Comparison of ENCODE assay signal across 8 mouse cellular contexts in the genomic region with DNA sequence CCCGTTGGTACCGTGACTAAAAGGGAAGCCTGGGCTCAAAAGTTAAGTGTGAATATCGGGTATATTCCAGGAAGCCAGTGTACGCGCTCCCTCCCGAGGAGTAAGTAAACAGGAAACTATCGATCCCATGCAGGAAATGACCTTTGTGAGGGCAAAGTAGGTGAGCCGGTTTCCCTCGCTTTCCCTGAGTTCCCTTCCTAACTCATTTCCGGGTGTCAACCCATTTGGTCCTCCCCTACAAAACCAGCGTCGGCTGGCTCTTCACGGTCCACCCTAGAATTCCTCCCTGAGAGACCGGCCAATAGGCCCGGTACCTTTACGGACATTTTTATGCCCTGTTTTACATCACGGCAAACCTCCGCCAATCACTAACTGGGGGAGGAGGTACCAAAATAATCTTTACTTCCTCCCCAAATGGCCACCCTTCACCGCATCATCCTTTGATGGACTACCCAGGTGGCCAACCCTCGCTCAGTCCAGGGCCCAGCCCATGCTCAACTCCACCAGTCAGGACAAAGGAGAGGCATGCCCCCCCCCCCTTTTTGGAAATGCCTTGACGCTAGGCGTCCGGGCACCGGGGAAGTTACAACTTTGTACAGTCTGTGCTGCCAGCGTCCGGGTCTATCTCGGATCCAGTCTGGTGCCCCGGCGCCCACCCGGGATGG. TPM values are rescaled to one million over a fixed set of nuclear protein-coding genes. Genes with fewer than 3 reads are reported as not detected.
A peak's percentile ranks its signal among the peaks of the same experiment; 100 is the strongest.
DNase-seq lines count a peak whose midpoint lies in the region; ATAC-seq and TF ChIP-seq lines count a peak whose summit lies in the region.

No protein-coding gene starts in this region.

- no peaks in the 10 kb centered on the region for H3K36me3 ChIP-seq in embryonic facial prominence, embryonic 13.5 days
- H3K36me3 ChIP-seq in heart, adult 2 months (ENCODE audit: control insufficient read depth, insufficient read depth, low read length): no peaks in the 10 kb centered on the region
- H3K36me3 ChIP-seq in limb, embryonic 13.5 days: no peaks in the 10 kb centered on the region
- H3K36me3 ChIP-seq in midbrain, embryonic 16.5 days (ENCODE audit: control insufficient read depth, insufficient read depth, low read length): no peaks in the 10 kb centered on the region

- peak; percentile 87 for TF ChIP-seq EP300 in heart, adult 2 months (IDR thresholded peaks at IDR 0.05; ENCODE audit: insufficient read depth, low read depth, low read length)

- peak; percentile 81 for TF ChIP-seq POLR2A in heart, adult 2 months (IDR thresholded peaks at IDR 0.05; ENCODE audit: insufficient read depth, low read depth, low read length)

- H3K79me2 ChIP-seq in heart, adult 2 months (replicated peaks; ENCODE audit: control insufficient read depth, insufficient read depth, low read length): no peaks in the 10 kb centered on the region

- H3K27ac ChIP-seq in embryonic facial prominence, embryonic 13.5 days: peak overlapping the region; percentile 100
- H3K27ac ChIP-seq in heart, adult 2 months: peak overlapping the region; percentile 98
- H3K27ac ChIP-seq in limb, embryonic 13.5 days: peak overlapping the region; percentile 99
- peak overlapping the region; percentile 97 for H3K27ac ChIP-seq in midbrain, embryonic 16.5 days (ENCODE audit: low read length)

- DNase-seq in 3134 (ENCODE audit: extremely low read depth, insufficient read length, low spot score): peak; percentile 92
- peak; percentile 97 to 99 for DNase-seq in adrenal gland, postnatal 36 days
- peak; percentile 97 to 99 for DNase-seq in heart, adult 2 months
- peak; percentile 98 to 99 for DNase-seq in kidney, adult 8-10 months
- peak; percentile 89 to 96 for DNase-seq in spleen, postnatal 10 days (ENCODE audit: low spot score in 2 of 2)

- peak; percentile 100 for ATAC-seq in embryonic facial prominence, embryonic 13.5 days (ENCODE audit: insufficient number of reproducible peaks, insufficient read depth, low FRiP score, low TSS enrichment, low read depth)
- ATAC-seq in limb, embryonic 13.5 days (ENCODE audit: low FRiP score, low read depth): peak; percentile 99
- peak; percentile 99 for ATAC-seq in midbrain, embryonic 16.5 days

- WGBS in embryonic facial prominence, embryonic 13.5 days: under 1% methylated on average over 30 of the region's 30 CpGs
- under 1% methylated on average over 30 of the region's 30 CpGs for WGBS in heart, adult 2 months
- WGBS in limb, embryonic 13.5 days: under 1% methylated on average over 30 of the region's 30 CpGs
- under 1% methylated on average over 30 of the region's 30 CpGs for WGBS in midbrain, embryonic 16.5 days

- no peaks in the 10 kb centered on the region for H3K27me3 ChIP-seq in embryonic facial prominence, embryonic 13.5 days
- no peaks in the 10 kb centered on the region for H3K27me3 ChIP-seq in heart, adult 2 months (ENCODE audit: control insufficient read depth, insufficient read depth, low read length)
- no peaks in the 10 kb centered on the region for H3K27me3 ChIP-seq in limb, embryonic 13.5 days
- H3K27me3 ChIP-seq in midbrain, embryonic 16.5 days (ENCODE audit: control insufficient read depth, insufficient read depth, low read depth, low read length): no peaks in the 10 kb centered on the region

- H3K9me3 ChIP-seq in embryonic facial prominence, embryonic 13.5 days: no peaks in the 10 kb centered on the region
- no peaks in the 10 kb centered on the region for H3K9me3 ChIP-seq in limb, embryonic 13.5 days
- no peaks in the 10 kb centered on the region for H3K9me3 ChIP-seq in midbrain, embryonic 16.5 days (replicated peaks; ENCODE audit: control insufficient read depth, low read length, poor library complexity, severe bottlenecking)

- peaks cover 6% of the 10 kb centered on the region for H3K4me1 ChIP-seq in embryonic facial prominence, embryonic 13.5 days
- peaks cover 4% of the 10 kb centered on the region for H3K4me1 ChIP-seq in heart, adult 2 months (ENCODE audit: control insufficient read depth, insufficient read depth, low read length)
- H3K4me1 ChIP-seq in limb, embryonic 13.5 days: peaks cover 6% of the 10 kb centered on the region
- peaks cover 8% of the 10 kb centered on the region for H3K4me1 ChIP-seq in midbrain, embryonic 16.5 days (ENCODE audit: control insufficient read depth, insufficient read depth, low read length)

- peak overlapping the region; percentile 66 for H3K4me2 ChIP-seq in embryonic facial prominence, embryonic 13.5 days
- peak overlapping the region; percentile 72 for H3K4me2 ChIP-seq in limb, embryonic 13.5 days (replicated peaks)
- H3K4me2 ChIP-seq in midbrain, embryonic 16.5 days (ENCODE audit: low read length): peak overlapping the region; percentile 59

- peak overlapping the region; percentile 63 for H3K4me3 ChIP-seq in embryonic facial prominence, embryonic 13.5 days
- H3K4me3 ChIP-seq in heart, adult 2 months: peak overlapping the region; percentile 98
- H3K4me3 ChIP-seq in limb, embryonic 13.5 days: peak overlapping the region; percentile 67
- H3K4me3 ChIP-seq in midbrain, embryonic 16.5 days (ENCODE audit: low read depth, low read length): peak overlapping the region; percentile 75

- TF ChIP-seq CTCF in heart, adult 2 months (IDR thresholded peaks at IDR 0.05): no peak

- H3K9ac ChIP-seq in embryonic facial prominence, embryonic 13.5 days: peak overlapping the region; percentile 80
- H3K9ac ChIP-seq in heart, adult 2 months (ENCODE audit: low read depth, low read length): peak overlapping the region; percentile 86
- peak overlapping the region; percentile 84 for H3K9ac ChIP-seq in limb, embryonic 13.5 days
- peak overlapping the region; percentile 69 for H3K9ac ChIP-seq in midbrain, embryonic 16.5 days (ENCODE audit: low read depth, low read length)

- intact Hi-C loops in heart, adult 2 months (cut with DNase I): loop anchor here (1.0 to 5.0 kb wide), 4 partner anchors 9 to 473 kb away; a partner anchor contains a TSS

RNA-seq across cellular contexts. Expression of a gene that starts 9.0 kb away (rescaled TPM):
- 10 to 100 TPM; 18.5 to 19.6 TPM for total RNA-seq in adrenal gland, postnatal 36 days (2021)
- polyA plus RNA-seq in embryonic facial prominence, embryonic 13.5 days (2015; fragmentation: Nextera tagmentation; extraction: Ambion mirVana): 6.2 and 6.8 TPM in 2 replicates
- 10 to 100 TPM; 35.2 to 36.3 TPM for total RNA-seq in heart, adult 2 months (2021)
- polyA plus RNA-seq in heart, adult 2 months (2012; rRNA removed): 19.8 and 20.7 TPM in 2 replicates
- polyA plus RNA-seq in limb, embryonic 13.5 days (2015; fragmentation: Nextera tagmentation; extraction: Ambion mirVana): 6.4 and 7.1 TPM in 2 replicates
- polyA plus RNA-seq in midbrain, embryonic 16.5 days (2015; fragmentation: Nextera tagmentation; extraction: Ambion mirVana): 8.4 and 9.4 TPM in 2 replicates

RNA-seq across cellular contexts. Expression of a gene that starts 9.3 kb away (rescaled TPM):
- total RNA-seq in adrenal gland, postnatal 36 days (2021): 1 to 10 TPM; 5.8 to 9.6 TPM
- 37.0 and 38.4 TPM in 2 replicates for polyA plus RNA-seq in embryonic facial prominence, embryonic 13.5 days (2015; fragmentation: Nextera tagmentation; extraction: Ambion mirVana)
- total RNA-seq in heart, adult 2 months (2021): 1 to 10 TPM; 1.6 to 4.7 TPM
- 3.0 and 3.3 TPM in 2 replicates for polyA plus RNA-seq in heart, adult 2 months (2012; rRNA removed)
- polyA plus RNA-seq in limb, embryonic 13.5 days (2015; fragmentation: Nextera tagmentation; extraction: Ambion mirVana): 72.7 and 83.0 TPM in 2 replicates
- polyA plus RNA-seq in midbrain, embryonic 16.5 days (2015; fragmentation: Nextera tagmentation; extraction: Ambion mirVana): 44.3 and 52.5 TPM in 2 replicates

RNA-seq across cellular contexts. Expression of a gene that starts 45.2 kb away (rescaled TPM):
- 1 to 10 TPM; 3.0 to 3.2 TPM for total RNA-seq in adrenal gland, postnatal 36 days (2021)
- 2.3 and 3.2 TPM in 2 replicates for polyA plus RNA-seq in embryonic facial prominence, embryonic 13.5 days (2015; fragmentation: Nextera tagmentation; extraction: Ambion mirVana)
- total RNA-seq in heart, adult 2 months (2021): 1 to 10 TPM; 1.9 to 2.5 TPM
- polyA plus RNA-seq in heart, adult 2 months (2012; rRNA removed): 3.7 and 5.6 TPM in 2 replicates
- polyA plus RNA-seq in limb, embryonic 13.5 days (2015; fragmentation: Nextera tagmentation; extraction: Ambion mirVana): 3.6 and 3.8 TPM in 2 replicates
- 1.1 and 1.4 TPM in 2 replicates for polyA plus RNA-seq in midbrain, embryonic 16.5 days (2015; fragmentation: Nextera tagmentation; extraction: Ambion mirVana)

Comparison
In these comparisons a context has a peak if more than half of its experiments do, and no peak if none do; other contexts are left out.
1. Peak in every context shown above with its lines: DNase-seq, ATAC-seq, H3K4me3 ChIP-seq and H3K27ac ChIP-seq.